Mouse (Mus musculus) liver, embryonic 13.5 days (tissue): ENCODE measurements around the gene Lrrc8a. TPM values are rescaled to one million over a fixed set of nuclear protein-coding genes. Genes with fewer than 3 reads are reported as not detected.

Source experiments
- ATAC-seq: fragments of 200-750 bp; cut with Nextera tagmentation; 2 replicates; pipeline ENCODE4 v1.8.0; 2017; ENCODE audit warnings: low read depth, mild to moderate bottlenecking, moderate number of reproducible peaks, moderate library complexity
- DNase-seq: peaks from one replicate; pipeline ENCODE4 v3.0.0; 2022
- H3K27ac ChIP-seq: fragments of 300-500 bp; sonication (generic); 2 replicates; pipeline ENCODE4 v1.5.1; 2015; ENCODE audit warnings: moderate library complexity, mild to moderate bottlenecking, inconsistent platforms
- H3K27me3 ChIP-seq: fragments of 300-500 bp; sonication (generic); 2 replicates; pipeline ENCODE4 v1.6.1; 2015; ENCODE audit warnings: mild to moderate bottlenecking, inconsistent platforms
- H3K36me3 ChIP-seq: fragments of 300-500 bp; sonication (generic); 2 replicates; pipeline ENCODE4 v1.6.1; 2015; ENCODE audit warnings: mild to moderate bottlenecking, inconsistent platforms
- H3K4me1 ChIP-seq: fragments of 300-500 bp; sonication (generic); replicated peaks from 2 replicates; pipeline ENCODE4 v1.6.1; 2015; ENCODE audit warnings: inconsistent platforms
- H3K4me2 ChIP-seq: fragments of 300-500 bp; sonication (generic); 2 replicates; pipeline ENCODE4 v1.6.1; 2015; ENCODE audit warnings: inconsistent platforms, mild to moderate bottlenecking, moderate library complexity
- H3K4me3 ChIP-seq: fragments of 300-500 bp; sonication (generic); replicated peaks from 2 replicates; pipeline ENCODE4 v1.5.1; 2015; ENCODE audit warnings: mild to moderate bottlenecking, inconsistent platforms
- H3K9ac ChIP-seq: fragments of 300-500 bp; sonication (generic); 2 replicates; pipeline ENCODE4 v1.6.1; 2015; ENCODE audit warnings: mild to moderate bottlenecking, inconsistent platforms
- H3K9me3 ChIP-seq: fragments of 300-500 bp; sonication (generic); replicated peaks from 2 replicates; pipeline ENCODE4 v1.6.1; 2016; ENCODE audit warnings: inconsistent platforms
- WGBS: fragments of 180-500 bp; shearing (Covaris S2); methylation state at CpG from one replicate; pipeline ENCODE4 v1.1.7; 2015; ENCODE audit not compliant: insufficient replicate concordance; 5-methylcytosine and 5-hydroxymethylcytosine counted together
- polyA plus RNA-seq: library from polyadenylated mRNA; unstranded; fragments of >200 nt; fragmentation: Nextera tagmentation; extraction: Ambion mirVana; gene quantifications from 2 replicates; pipeline ENCODE4 v1.2.1, GENCODE M21; 2015

Gene Lrrc8a
- polyA plus RNA-seq, 1 experiment from 2014 or later: 11.9 TPM

- H3K4me3 ChIP-seq: peak within 1 kb of the TSS; percentile 86
- no peaks in the 10 kb centered on the region for H3K9me3 ChIP-seq
- DNase-seq (no peak), ATAC-seq (no peak)
- 66% methylated on average over 2 of the region's 2 CpGs for WGBS
- peak within 1 kb of the TSS; percentile 88 for H3K27ac ChIP-seq
- H3K4me1 ChIP-seq: peaks cover 79% of the 10 kb centered on the region
- peak within 1 kb of the TSS; percentile 96 for H3K9ac ChIP-seq
- no peaks in the 10 kb centered on the region for H3K27me3 ChIP-seq
- H3K4me2 ChIP-seq: peak within 1 kb of the TSS; percentile 82
- H3K36me3 ChIP-seq: peaks cover 49% of the 10 kb centered on the region
Measured at GRCm38 (mm10) chr2:30240267-30240666, 2.8 kb downstream of the Lrrc8a start, which contains the start of gene Gm28035. TSS of gene Gm28035 (plus strand) at chr2:30240567.

- Histone ChIP-seq H3K9me3 (no peaks in the 10 kb centered on the region), H3K36me3 (peaks cover 56% of the 10 kb centered on the region), H3K4me2 (no peak overlapping the region), H3K27me3 (no peaks in the 10 kb centered on the region), H3K9ac (peak overlapping the region; percentile 15; the same call in 1 of the 2 replicates), H3K4me3 (no peak overlapping the region), H3K4me1 (peaks cover 81% of the 10 kb centered on the region), H3K27ac (peak overlapping the region; percentile 39)
- DNase-seq (no peak), ATAC-seq (no peak)
- WGBS: 56% methylated on average over 4 of the region's 4 CpGs
Measured at GRCm38 (mm10) chr2:30242509-30242908, 5.0 kb downstream of the Lrrc8a start.

- Histone ChIP-seq H3K9me3 (no peaks in the 10 kb centered on the region), H3K4me2 (no peak overlapping the region), H3K27me3 (no peaks in the 10 kb centered on the region), H3K27ac (no peak overlapping the region), H3K36me3 (peaks cover 63% of the 10 kb centered on the region), H3K4me3 (no peak overlapping the region), H3K4me1 (peaks cover 78% of the 10 kb centered on the region), H3K9ac (no peak overlapping the region)
- 91% methylated on average over 4 of the region's 4 CpGs for WGBS
- no peak for ATAC-seq
- no peak for DNase-seq
Measured at GRCm38 (mm10) chr2:30243391-30243790, 5.9 kb downstream of the Lrrc8a start.

- Histone ChIP-seq H3K4me2 (no peak overlapping the region), H3K36me3 (peaks cover 75% of the 10 kb centered on the region), H3K27me3 (no peaks in the 10 kb centered on the region), H3K4me1 (peaks cover 65% of the 10 kb centered on the region), H3K4me3 (no peak overlapping the region), H3K27ac (peak overlapping the region; percentile 36; the same call in 1 of the 2 replicates), H3K9ac (no peak overlapping the region), H3K9me3 (no peaks in the 10 kb centered on the region)
- no peak for DNase-seq
- 74% methylated on average over 7 of the region's 7 CpGs for WGBS
- 0 out of 2 replicates have a peak, but pooled peaks have one; percentile 21 for ATAC-seq
Measured at GRCm38 (mm10) chr2:30244595-30245178, 7.2 kb downstream of the Lrrc8a start.

- H3K27ac ChIP-seq: no peak overlapping the region
- DNase-seq (no peak), ATAC-seq (no peak)
- no peaks in the 10 kb centered on the region for H3K9me3 ChIP-seq
- WGBS: 85% methylated on average over 5 of the region's 5 CpGs
- H3K36me3 ChIP-seq: peaks cover 62% of the 10 kb centered on the region
- H3K4me1 ChIP-seq: peaks cover 64% of the 10 kb centered on the region
- H3K9ac ChIP-seq: no peak overlapping the region
- H3K4me3 ChIP-seq: no peak overlapping the region
- no peaks in the 10 kb centered on the region for H3K27me3 ChIP-seq
- no peak overlapping the region for H3K4me2 ChIP-seq
Measured at GRCm38 (mm10) chr2:30247036-30247435, 9.5 kb downstream of the Lrrc8a start.

- H3K27ac ChIP-seq: no peak overlapping the region
- ATAC-seq: no peak
- DNase-seq: no peak
- H3K4me3 ChIP-seq: no peak overlapping the region
- no peaks in the 10 kb centered on the region for H3K27me3 ChIP-seq
- 75% methylated on average over 4 of the region's 4 CpGs for WGBS
- peaks cover 56% of the 10 kb centered on the region for H3K36me3 ChIP-seq
- H3K4me2 ChIP-seq: no peak overlapping the region
- no peak overlapping the region for H3K9ac ChIP-seq
- H3K4me1 ChIP-seq: peaks cover 64% of the 10 kb centered on the region
- H3K9me3 ChIP-seq: no peaks in the 10 kb centered on the region
Measured at GRCm38 (mm10) chr2:30247681-30248080, 10.2 kb downstream of the Lrrc8a start.

- Histone ChIP-seq H3K4me2 (no peak overlapping the region), H3K9me3 (no peaks in the 10 kb centered on the region), H3K4me3 (no peak overlapping the region), H3K9ac (no peak overlapping the region), H3K27ac (no peak overlapping the region), H3K4me1 (peaks cover 64% of the 10 kb centered on the region), H3K36me3 (peaks cover 46% of the 10 kb centered on the region), H3K27me3 (no peaks in the 10 kb centered on the region)
- 94% methylated on average over 3 of the region's 3 CpGs for WGBS
- DNase-seq: no peak
- no peak for ATAC-seq
Measured at GRCm38 (mm10) chr2:30249182-30249581, 11.7 kb downstream of the Lrrc8a start.

- no peak for DNase-seq
- no peak for ATAC-seq
- H3K27me3 ChIP-seq: no peaks in the 10 kb centered on the region
- 81% methylated on average over 10 of the region's 10 CpGs for WGBS
- no peak overlapping the region for H3K4me2 ChIP-seq
- H3K4me1 ChIP-seq: peaks cover 53% of the 10 kb centered on the region
- peaks cover 47% of the 10 kb centered on the region for H3K36me3 ChIP-seq
- H3K27ac ChIP-seq: peak overlapping the region; percentile 9
- no peak overlapping the region for H3K4me3 ChIP-seq
- H3K9me3 ChIP-seq: no peaks in the 10 kb centered on the region
- no peak overlapping the region for H3K9ac ChIP-seq
Measured at GRCm38 (mm10) chr2:30250166-30251128, 12.9 kb downstream of the Lrrc8a start.

- ATAC-seq: peak; percentile 82
- Histone ChIP-seq H3K4me1 (peaks cover 44% of the 10 kb centered on the region), H3K9me3 (no peaks in the 10 kb centered on the region), H3K4me3 (no peak overlapping the region), H3K27me3 (no peaks in the 10 kb centered on the region), H3K27ac (peak overlapping the region; percentile 53), H3K4me2 (peak overlapping the region; percentile 3; the same call in 1 of the 2 replicates), H3K9ac (peak overlapping the region; percentile 22; the same call in 1 of the 2 replicates), H3K36me3 (peaks cover 51% of the 10 kb centered on the region)
- 40% methylated on average over 5 of the region's 5 CpGs for WGBS
- peak; percentile 48 for DNase-seq
Measured at GRCm38 (mm10) chr2:30251417-30252104, 14.0 kb downstream of the Lrrc8a start.

GRCm38 (mm10) chr2:30252521-30252920 lies 15.0 kb downstream of the Lrrc8a start:
- DNase-seq (no peak), ATAC-seq (no peak)
- Histone ChIP-seq H3K4me2 (no peak overlapping the region), H3K27ac (no peak overlapping the region; the same call in 1 of the 2 replicates), H3K36me3 (peaks cover 60% of the 10 kb centered on the region), H3K9me3 (no peaks in the 10 kb centered on the region), H3K9ac (no peak overlapping the region), H3K4me3 (no peak overlapping the region), H3K27me3 (no peaks in the 10 kb centered on the region), H3K4me1 (peaks cover 45% of the 10 kb centered on the region)
- WGBS: 71% methylated on average over 3 of the region's 3 CpGs

- Histone ChIP-seq H3K27me3 (no peaks in the 10 kb centered on the region), H3K36me3 (peaks cover 63% of the 10 kb centered on the region), H3K4me2 (no peak overlapping the region), H3K4me1 (peaks cover 58% of the 10 kb centered on the region), H3K9me3 (no peaks in the 10 kb centered on the region), H3K4me3 (no peak overlapping the region), H3K27ac (no peak overlapping the region), H3K9ac (no peak overlapping the region; the same call in 1 of the 2 replicates)
- 43% methylated on average over 5 of the region's 5 CpGs for WGBS
- ATAC-seq (no peak), DNase-seq (no peak)
Measured at GRCm38 (mm10) chr2:30253809-30254208, 16.3 kb downstream of the Lrrc8a start.
